Mouse (Mus musculus): ENCODE data around the gene Thnsl2.

Gene Thnsl2

GRCm38 (mm10) chr6:71143894-71144455 is at the start of gene Thnsl2:
Thnsl2 (minus strand) TSS chr6:71144439.
- DNase-seq (ENCODE audit: low spot score) = peak; percentile 42

GRCm38 (mm10) chr6:71193151-71193740 is 49.0 kb upstream of the Thnsl2 start:
- DNase-seq (ENCODE audit: low spot score) = no peak

- no peak for DNase-seq (ENCODE audit: low spot score)
Measured at GRCm38 (mm10) chr6:71190501-71190900, 46.3 kb upstream of the Thnsl2 start.

GRCm38 (mm10) chr6:71189578-71189977 is 45.3 kb upstream of the Thnsl2 start:
- DNase-seq (ENCODE audit: low spot score) = no peak

- no peak for DNase-seq (ENCODE audit: low spot score)
Measured at GRCm38 (mm10) chr6:71184941-71185604, 40.8 kb upstream of the Thnsl2 start.

GRCm38 (mm10) chr6:71180596-71180995 is 36.4 kb upstream of the Thnsl2 start:
- DNase-seq (ENCODE audit: low spot score) = no peak

- DNase-seq (ENCODE audit: low spot score) = no peak
Measured at GRCm38 (mm10) chr6:71172812-71173580, 28.8 kb upstream of the Thnsl2 start.

GRCm38 (mm10) chr6:71166551-71167169 is 22.4 kb upstream of the Thnsl2 start:
- no peak for DNase-seq (ENCODE audit: low spot score)

GRCm38 (mm10) chr6:71164394-71164793 is 20.2 kb upstream of the Thnsl2 start:
- DNase-seq (ENCODE audit: low spot score) = no peak

- DNase-seq (ENCODE audit: low spot score) = no peak
Measured at GRCm38 (mm10) chr6:71162269-71162668, 18.0 kb upstream of the Thnsl2 start.

GRCm38 (mm10) chr6:71161290-71161689 is 17.1 kb upstream of the Thnsl2 start:
- no peak for DNase-seq (ENCODE audit: low spot score)

GRCm38 (mm10) chr6:71156674-71157326 is 12.6 kb upstream of the Thnsl2 start:
- DNase-seq (ENCODE audit: low spot score) = no peak

- no peak for DNase-seq (ENCODE audit: low spot score)
Measured at GRCm38 (mm10) chr6:71154861-71155260, 10.6 kb upstream of the Thnsl2 start.

- DNase-seq (ENCODE audit: low spot score) = no peak
Measured at GRCm38 (mm10) chr6:71153486-71153885, 9.2 kb upstream of the Thnsl2 start.

- DNase-seq (ENCODE audit: low spot score) = no peak
Measured at GRCm38 (mm10) chr6:71151098-71151497, 6.9 kb upstream of the Thnsl2 start.

GRCm38 (mm10) chr6:71149534-71149933 is 5.3 kb upstream of the Thnsl2 start:
- DNase-seq (ENCODE audit: low spot score) = no peak

GRCm38 (mm10) chr6:71148336-71148735 is 4.1 kb upstream of the Thnsl2 start:
- no peak for DNase-seq (ENCODE audit: low spot score)

- DNase-seq (ENCODE audit: low spot score) = no peak
Measured at GRCm38 (mm10) chr6:71145288-71145989, 1.2 kb upstream of the Thnsl2 start.

GRCm38 (mm10) chr6:71143154-71143893 is 915 bp downstream of the Thnsl2 start:
- DNase-seq (ENCODE audit: low spot score) = no peak

GRCm38 (mm10) chr6:71135031-71135430 is 9.2 kb downstream of the Thnsl2 start:
- no peak for DNase-seq (ENCODE audit: low spot score)
